Mouse (Mus musculus) gastrocnemius, adult 8-10 months (tissue): ENCODE measurements around the gene Arhgef12. TPM values are rescaled to one million over a fixed set of nuclear protein-coding genes. Genes with fewer than 3 reads are reported as not detected.

Experiments used
- DNase-seq, 2 experiments: peaks; one replicate each; pipeline ENCODE4 v3.0.0; 2022; ENCODE audit warnings: low spot score in 2 of 2
- total RNA-seq, 4 experiments: library from RNA; stranded (reverse); gene quantifications; 2 replicates each; pipeline ENCODE4 v1.2.4; 2022

The Arhgef12 gene
- total RNA-seq, 4 experiments from 2014 or later: 41.1 to 64.5 (median 52.8) TPM

- DNase-seq: no peak
Measured at GRCm38 (mm10) chr9:42932146-42932545, 174.9 kb downstream of the Arhgef12 start.

DNA sequence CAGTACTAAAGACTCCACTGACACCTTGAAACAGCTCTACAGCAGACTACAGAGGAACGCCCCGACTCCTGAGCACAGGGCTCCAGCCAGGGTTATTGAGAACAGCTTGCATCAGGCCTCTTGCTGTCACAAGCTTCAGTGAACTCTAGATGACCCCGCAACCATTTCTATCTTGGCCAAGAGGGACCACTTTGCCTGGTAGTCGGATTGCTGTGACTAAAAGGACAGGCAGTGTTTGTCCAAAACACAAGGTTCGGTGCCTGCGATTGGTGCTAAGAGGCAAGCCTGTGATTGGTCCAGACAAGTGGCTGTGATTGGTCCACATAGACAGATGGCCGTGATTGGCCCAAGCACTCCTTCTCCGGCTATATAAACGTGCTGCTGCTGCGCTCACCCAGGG, 179.5 kb downstream of the Arhgef12 start:
- DNase-seq: no peak

- DNase-seq: no peak
Measured at GRCm38 (mm10) chr9:42926564-42926963, 180.5 kb downstream of the Arhgef12 start.

DNA sequence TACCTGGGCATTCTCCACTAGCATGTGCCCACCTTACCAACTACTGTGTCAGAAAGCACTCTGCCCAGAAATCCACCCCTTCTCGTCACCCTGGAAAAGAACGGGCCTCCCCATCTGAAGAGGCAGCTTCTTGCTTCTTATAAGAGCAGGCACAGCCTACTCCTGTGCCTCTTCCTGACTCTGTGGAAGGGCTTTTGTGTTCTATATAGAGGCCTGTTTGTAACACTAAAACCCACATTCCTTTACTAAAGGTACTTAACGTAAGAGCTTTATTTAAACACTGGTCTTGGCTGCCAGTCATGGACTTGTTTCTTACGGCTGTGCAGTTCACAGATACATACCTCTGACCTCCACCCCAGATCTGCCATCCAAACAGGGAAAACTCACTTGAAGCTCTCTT, 185.2 kb downstream of the Arhgef12 start:
- DNase-seq: no peak

DNA sequence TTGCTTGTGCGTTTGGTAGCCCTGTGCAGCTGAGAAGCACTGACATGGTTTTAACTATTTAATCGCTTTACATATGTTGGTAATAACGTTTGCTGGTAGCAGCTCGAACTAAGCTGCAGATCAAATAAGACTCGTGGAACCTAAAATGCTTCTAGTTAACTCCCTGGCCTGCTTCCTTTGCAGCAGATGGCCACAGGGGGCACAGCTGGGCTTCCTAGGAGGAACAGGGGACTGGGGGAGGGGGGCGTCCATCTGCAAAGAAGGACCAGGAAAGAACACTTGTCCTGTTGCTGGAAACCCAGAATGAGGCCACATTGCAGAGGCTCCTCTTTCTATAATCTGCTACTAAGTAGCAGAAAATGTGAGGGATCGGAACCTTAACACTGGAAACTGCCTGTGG, 186.8 kb downstream of the Arhgef12 start:
- DNase-seq: no peak

GRCm38 (mm10) chr9:42917911-42918310, 189.1 kb downstream of the Arhgef12 start:
- DNase-seq: no peak

Other genes starting within 250 kb of the Arhgef12 start
- gene Grik4, start 162.7 kb downstream of the Arhgef12 start, total RNA-seq: under 1 TPM in 2 of 4 experiments, not detected in 2; 0.04 to 0.08 TPM
- 1 to 10 TPM; 1.4 to 2.9 (median 2.5) TPM for gene Tmem136, start 9.3 kb upstream of the Arhgef12 start, total RNA-seq
- not detected for gene Pou2f3, start 103.1 kb upstream of the Arhgef12 start, total RNA-seq
- 1 to 10 TPM; 2.7 to 5.9 (median 4.8) TPM for gene Oaf, start 132.7 kb upstream of the Arhgef12 start, total RNA-seq
- not detected for gene Trim29, start 203.6 kb upstream of the Arhgef12 start, total RNA-seq